Mouse (Mus musculus) myocyte (in vitro differentiated cells): Measurements from ENCODE around the gene Perp. TPM values are rescaled to one million over a fixed set of nuclear protein-coding genes. Genes with fewer than 3 reads are reported as not detected.

ENCODE experiments used
- H3K27me3 ChIP-seq: one replicate; pipeline ENCODE4 v1.6.1; 2011; ENCODE audit not compliant: control insufficient read depth, insufficient read depth, insufficient read length
- H3K36me3 ChIP-seq: one replicate; pipeline ENCODE4 v1.6.1; 2011; ENCODE audit not compliant: control insufficient read depth, insufficient read depth
- H3K4me2 ChIP-seq: one replicate; pipeline ENCODE4 v1.6.1; 2011; ENCODE audit warnings: low read depth, control low read depth
- H3K4me3 ChIP-seq: one replicate; pipeline ENCODE4 v1.5.1; 2011; ENCODE audit warnings: mild to moderate bottlenecking, control low read depth, moderate library complexity
- H3K79me2 ChIP-seq: one replicate; pipeline ENCODE4 v1.6.1; 2011; ENCODE audit not compliant: control insufficient read depth, insufficient read depth
- H3ac ChIP-seq: one replicate; pipeline ENCODE4 v1.6.1; 2011; ENCODE audit not compliant: control insufficient read depth, insufficient read length
- CEBPB ChIP-seq: IDR thresholded peaks from 2 replicates; pipeline ENCODE4 v1.6.1; 2011; ENCODE audit warnings: mild to moderate bottlenecking, moderate library complexity; ENCODE audit not compliant: poor library complexity, insufficient read depth, severe bottlenecking
- E2F4 ChIP-seq: IDR thresholded peaks from one replicate; pipeline ENCODE4 v1.6.1; 2011; ENCODE audit warnings: mild to moderate bottlenecking, control low read depth, moderate library complexity; ENCODE audit not compliant: insufficient read depth
- MAX ChIP-seq: IDR thresholded peaks from one replicate; pipeline ENCODE4 v1.6.1; 2011; ENCODE audit warnings: low read depth, mild to moderate bottlenecking, control low read depth
- MYOD1 ChIP-seq, 3 experiments: IDR thresholded peaks; one replicate each; pipeline ENCODE4 v1.6.1; 2011; ENCODE audit warnings: control low read depth in 2 of 3, low read depth in 2 of 3, mild to moderate bottlenecking in 2 of 3, moderate library complexity in 1 of 3; ENCODE audit not compliant: insufficient read length in 2 of 3, control insufficient read depth in 1 of 3
- MYOG ChIP-seq, 3 experiments: IDR thresholded peaks; one replicate each; pipeline ENCODE4 v1.6.1; 2011; ENCODE audit warnings: control low read depth in 2 of 3, low read depth in 2 of 3, mild to moderate bottlenecking in 2 of 3; ENCODE audit not compliant: insufficient read length in 2 of 3, control insufficient read depth in 1 of 3, insufficient read depth in 1 of 3
- POLR2A ChIP-seq: IDR thresholded peaks from one replicate; pipeline ENCODE4 v1.6.1; 2011; ENCODE audit warnings: low read depth, mild to moderate bottlenecking, control low read depth, moderate library complexity; ENCODE audit not compliant: insufficient read length
- POLR2AphosphoS2 ChIP-seq: IDR thresholded peaks from one replicate; pipeline ENCODE4 v1.6.1; 2011; ENCODE audit warnings: low read depth, control low read depth; ENCODE audit not compliant: insufficient read length
- REST ChIP-seq: IDR thresholded peaks from one replicate; pipeline ENCODE4 v1.6.1; 2011; ENCODE audit warnings: mild to moderate bottlenecking, control low read depth, moderate library complexity; ENCODE audit not compliant: insufficient read depth, insufficient read length
- SRF ChIP-seq: IDR thresholded peaks from one replicate; pipeline ENCODE4 v1.6.1; 2011; ENCODE audit warnings: low read depth; ENCODE audit not compliant: control insufficient read depth, insufficient read length
- TCF12 ChIP-seq: IDR thresholded peaks from one replicate; pipeline ENCODE4 v1.6.1; 2011; ENCODE audit warnings: mild to moderate bottlenecking, control low read depth; ENCODE audit not compliant: poor library complexity, insufficient read depth, severe bottlenecking
- TCF3 ChIP-seq: IDR thresholded peaks from one replicate; pipeline ENCODE4 v1.6.1; 2011; ENCODE audit warnings: low read depth, control low read depth; ENCODE audit not compliant: insufficient read length
- USF1 ChIP-seq: IDR thresholded peaks from one replicate; pipeline ENCODE4 v1.6.1; 2011; ENCODE audit warnings: low read depth, mild to moderate bottlenecking, control low read depth, moderate library complexity
- polyA plus RNA-seq: library from polyadenylated mRNA; unstranded; fragments of >200 nt; fragmentation: generic; extraction: Trizol; gene quantifications from one replicate; pipeline ENCODE4 v1.2.1, GENCODE M21; 2012; ENCODE audit warnings: missing spikeins

Gene Perp
- polyA plus RNA-seq, 1 experiment: 0.02 TPM

GRCm38 (mm10) chr10:18861418-18861817 lies 16.6 kb downstream of the Perp start:
- H3K4me2 ChIP-seq: no peak overlapping the region
- TF ChIP-seq REST: no peak
- 0 out of 2 replicates have a peak, but pooled peaks have one; percentile 17 for TF ChIP-seq CEBPB
- no peaks in the 10 kb centered on the region for H3K36me3 ChIP-seq
- no peaks in the 10 kb centered on the region for H3K27me3 ChIP-seq
- H3ac ChIP-seq: no peak overlapping the region
- no peak overlapping the region for H3K4me3 ChIP-seq
- H3K79me2 ChIP-seq: no peaks in the 10 kb centered on the region

- TF ChIP-seq TCF12: no peak
- TF ChIP-seq USF1: no peak
- no peak for TF ChIP-seq MYOD1 (IDR thresholded peaks at IDR 0.05; ENCODE audit: control insufficient read depth in 1 of 3, insufficient read length in 2 of 3, low read depth in 2 of 3)
- TF ChIP-seq SRF: no peak
- no peak for TF ChIP-seq POLR2AphosphoS2
- TF ChIP-seq MYOG (IDR thresholded peaks at IDR 0.05; ENCODE audit: control insufficient read depth in 1 of 3, insufficient read depth in 1 of 3, insufficient read length in 2 of 3, low read depth in 2 of 3): no peak
- TF ChIP-seq CEBPB: no peak
- TF ChIP-seq POLR2A: no peak
- TF ChIP-seq REST: no peak
- no peak for TF ChIP-seq TCF3
- no peak for TF ChIP-seq E2F4
- TF ChIP-seq MAX: no peak
- Histone ChIP-seq H3K79me2 (no peaks in the 10 kb centered on the region), H3ac (no peak overlapping the region), H3K27me3 (no peaks in the 10 kb centered on the region), H3K36me3 (no peaks in the 10 kb centered on the region), H3K4me2 (no peak overlapping the region), H3K4me3 (no peak overlapping the region)
These were observed 18.5 kb downstream of the Perp start for GRCm38 (mm10) chr10:18863332-18863731.

GRCm38 (mm10) chr10:18864753-18865152 lies 19.9 kb downstream of the Perp start:
- Histone ChIP-seq H3K36me3 (no peaks in the 10 kb centered on the region), H3ac (no peak overlapping the region), H3K79me2 (no peaks in the 10 kb centered on the region), H3K4me3 (no peak overlapping the region), H3K4me2 (no peak overlapping the region), H3K27me3 (no peaks in the 10 kb centered on the region)
- TF ChIP-seq TCF12 (no peak), MYOD1 (IDR thresholded peaks at IDR 0.05; ENCODE audit: control insufficient read depth in 1 of 3, insufficient read length in 2 of 3, low read depth in 2 of 3) (no peak), TCF3 (no peak), MAX (no peak), USF1 (no peak), REST (no peak), POLR2AphosphoS2 (no peak), MYOG (IDR thresholded peaks at IDR 0.05; ENCODE audit: control insufficient read depth in 1 of 3, insufficient read depth in 1 of 3, insufficient read length in 2 of 3, low read depth in 2 of 3) (no peak), CEBPB (no peak), POLR2A (no peak)

GRCm38 (mm10) chr10:18870990-18871389 lies 26.2 kb downstream of the Perp start:
- H3K4me2 ChIP-seq: no peak overlapping the region
- H3ac ChIP-seq: no peak overlapping the region
- H3K4me3 ChIP-seq: no peak overlapping the region
- no peaks in the 10 kb centered on the region for H3K36me3 ChIP-seq
- no peaks in the 10 kb centered on the region for H3K79me2 ChIP-seq
- H3K27me3 ChIP-seq: no peaks in the 10 kb centered on the region
- TF ChIP-seq REST (no peak), SRF (no peak), USF1 (no peak), TCF12 (no peak), MAX (no peak), CEBPB (no peak)

GRCm38 (mm10) chr10:18876211-18876610 lies 31.4 kb downstream of the Perp start:
- Histone ChIP-seq H3K4me3 (no peak overlapping the region), H3ac (no peak overlapping the region), H3K27me3 (peaks cover 4% of the 10 kb centered on the region), H3K4me2 (no peak overlapping the region), H3K36me3 (no peaks in the 10 kb centered on the region), H3K79me2 (no peaks in the 10 kb centered on the region)
- no peak for TF ChIP-seq REST
- TF ChIP-seq MYOD1 (IDR thresholded peaks at IDR 0.05; ENCODE audit: control insufficient read depth in 1 of 3, insufficient read length in 2 of 3, low read depth in 2 of 3): no peak
- TF ChIP-seq CEBPB: no peak
- TF ChIP-seq E2F4: no peak
- no peak for TF ChIP-seq POLR2A

GRCm38 (mm10) chr10:18878111-18878510 lies 33.3 kb downstream of the Perp start:
- H3K36me3 ChIP-seq: no peaks in the 10 kb centered on the region
- no peak overlapping the region for H3K4me3 ChIP-seq
- no peak overlapping the region for H3ac ChIP-seq
- no peak for TF ChIP-seq REST
- TF ChIP-seq CEBPB: no peak
- no peak for TF ChIP-seq MYOG (IDR thresholded peaks at IDR 0.05; ENCODE audit: control insufficient read depth in 1 of 3, insufficient read depth in 1 of 3, insufficient read length in 2 of 3, low read depth in 2 of 3)
- TF ChIP-seq E2F4: no peak
- no peak for TF ChIP-seq TCF3
- TF ChIP-seq POLR2A: no peak
- peaks cover 4% of the 10 kb centered on the region for H3K27me3 ChIP-seq
- no peak overlapping the region for H3K4me2 ChIP-seq
- H3K79me2 ChIP-seq: no peaks in the 10 kb centered on the region
